Mouse (Mus musculus): ENCODE measurements around the gene Prr23a2. TPM values are rescaled to one million over a fixed set of nuclear protein-coding genes. Genes with fewer than 3 reads are reported as not detected.
"Not testable (repeated sequence)": the region's sequence is repeated elsewhere in the genome, so short reads cannot be mapped to it uniquely, and the experiment has no call there.

Gene Prr23a2
- not detected in 2 replicates for polyA plus RNA-seq (2016; fragmentation: Nextera tagmentation; extraction: Ambion mirVana)

GRCm38 (mm10) chr9:98856210-98856609 lies at the start of gene Prr23a2:
TSS of gene Prr23a2 (plus strand) at chr9:98856494.
- H3K4me3 ChIP-seq: no peak within 1 kb of the TSS
- no peak for ATAC-seq
- no peak within 1 kb of the TSS for H3K27ac ChIP-seq
- no peaks in the 10 kb centered on the region for H3K4me1 ChIP-seq
- H3K9me3 ChIP-seq (replicated peaks): no peaks in the 10 kb centered on the region
- H3K4me2 ChIP-seq: no peak within 1 kb of the TSS
- no peaks in the 10 kb centered on the region for H3K27me3 ChIP-seq (replicated peaks)
- 51% methylated on average over 18 of the region's 18 CpGs for WGBS (ENCODE audit: insufficient replicate concordance)
- no peaks in the 10 kb centered on the region for H3K36me3 ChIP-seq
- no peak within 1 kb of the TSS for H3K9ac ChIP-seq

- H3K9me3 ChIP-seq (replicated peaks): no peaks in the 10 kb centered on the region
- no peak for ATAC-seq
- no peak overlapping the region for H3K4me3 ChIP-seq
- WGBS (ENCODE audit: insufficient replicate concordance): 62% methylated on average over 8 of the region's 8 CpGs
- no peaks in the 10 kb centered on the region for H3K27me3 ChIP-seq (replicated peaks)
- no peak overlapping the region for H3K9ac ChIP-seq
- H3K27ac ChIP-seq: no peak overlapping the region
- H3K4me2 ChIP-seq: no peak overlapping the region
- no peaks in the 10 kb centered on the region for H3K36me3 ChIP-seq
- no peaks in the 10 kb centered on the region for H3K4me1 ChIP-seq
These were observed 48.7 kb upstream of the Prr23a2 start for GRCm38 (mm10) chr9:98807631-98808030.

GRCm38 (mm10) chr9:98809526-98809925 lies 46.8 kb upstream of the Prr23a2 start:
- ATAC-seq; H3K4me1 ChIP-seq; H3K4me2 ChIP-seq; H3K27me3 ChIP-seq (replicated peaks); H3K27ac ChIP-seq; H3K9me3 ChIP-seq (replicated peaks); H3K9ac ChIP-seq; H3K36me3 ChIP-seq; H3K4me3 ChIP-seq: not testable (repeated sequence)
- WGBS (ENCODE audit: insufficient replicate concordance): 49% methylated on average over 2 of the region's 2 CpGs

- no peak for ATAC-seq
- Histone ChIP-seq H3K27me3 (replicated peaks) (no peaks in the 10 kb centered on the region), H3K27ac (no peak overlapping the region), H3K36me3 (no peaks in the 10 kb centered on the region), H3K9me3 (replicated peaks) (no peaks in the 10 kb centered on the region), H3K4me3 (no peak overlapping the region), H3K9ac (no peak overlapping the region), H3K4me2 (no peak overlapping the region), H3K4me1 (no peaks in the 10 kb centered on the region)
- WGBS (ENCODE audit: insufficient replicate concordance): 40% methylated on average over 3 of the region's 3 CpGs
These were observed 40.2 kb upstream of the Prr23a2 start for GRCm38 (mm10) chr9:98816066-98816465.

DNA sequence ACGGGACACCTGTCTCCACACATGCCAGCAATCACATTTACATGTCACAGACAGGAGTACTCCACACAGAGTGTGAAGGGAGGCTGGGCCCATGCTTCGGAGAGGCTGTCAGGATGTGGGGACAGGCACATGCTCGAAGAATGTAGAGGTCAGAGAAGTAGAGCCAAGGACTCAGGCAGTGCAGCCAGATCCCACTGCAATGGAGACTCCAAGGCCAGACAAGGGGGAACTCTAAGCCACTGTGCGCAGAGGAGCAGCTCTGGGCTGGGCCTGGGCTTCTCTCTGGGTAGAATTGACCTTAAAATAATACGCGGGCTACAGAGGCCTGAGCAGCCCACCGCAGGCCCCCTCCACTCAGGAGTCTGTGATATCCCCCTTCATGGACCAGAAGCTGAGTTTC lies 38.7 kb upstream of the Prr23a2 start:
- no peak for ATAC-seq
- Histone ChIP-seq H3K9ac (no peak overlapping the region), H3K27ac (no peak overlapping the region), H3K4me1 (no peaks in the 10 kb centered on the region), H3K9me3 (replicated peaks) (no peaks in the 10 kb centered on the region), H3K36me3 (no peaks in the 10 kb centered on the region), H3K4me2 (no peak overlapping the region), H3K4me3 (no peak overlapping the region), H3K27me3 (replicated peaks) (no peaks in the 10 kb centered on the region)
- 74% methylated on average over 7 of the region's 7 CpGs for WGBS (ENCODE audit: insufficient replicate concordance)

GRCm38 (mm10) chr9:98818971-98819370 lies 37.3 kb upstream of the Prr23a2 start:
- Histone ChIP-seq H3K4me3 (no peak overlapping the region), H3K27ac (no peak overlapping the region), H3K9me3 (replicated peaks) (no peaks in the 10 kb centered on the region), H3K9ac (no peak overlapping the region), H3K36me3 (no peaks in the 10 kb centered on the region), H3K4me1 (no peaks in the 10 kb centered on the region), H3K27me3 (replicated peaks) (no peaks in the 10 kb centered on the region), H3K4me2 (no peak overlapping the region)
- 70% methylated on average over 5 of the region's 5 CpGs for WGBS (ENCODE audit: insufficient replicate concordance)
- ATAC-seq: no peak

- Histone ChIP-seq H3K27me3 (replicated peaks) (no peaks in the 10 kb centered on the region), H3K9me3 (replicated peaks) (no peaks in the 10 kb centered on the region), H3K4me3 (no peak overlapping the region), H3K27ac (no peak overlapping the region), H3K9ac (no peak overlapping the region), H3K4me2 (no peak overlapping the region), H3K36me3 (no peaks in the 10 kb centered on the region), H3K4me1 (no peaks in the 10 kb centered on the region)
- 66% methylated on average over 2 of the region's 2 CpGs for WGBS (ENCODE audit: insufficient replicate concordance)
- no peak for ATAC-seq
These were observed 36.8 kb upstream of the Prr23a2 start for GRCm38 (mm10) chr9:98819481-98819880.

- 64% methylated on average over 4 of the region's 4 CpGs for WGBS (ENCODE audit: insufficient replicate concordance)
- H3K36me3 ChIP-seq: no peaks in the 10 kb centered on the region
- H3K9me3 ChIP-seq (replicated peaks): no peaks in the 10 kb centered on the region
- ATAC-seq: no peak
- no peaks in the 10 kb centered on the region for H3K27me3 ChIP-seq (replicated peaks)
- no peak overlapping the region for H3K4me3 ChIP-seq
- no peaks in the 10 kb centered on the region for H3K4me1 ChIP-seq
- no peak overlapping the region for H3K4me2 ChIP-seq
- no peak overlapping the region for H3K9ac ChIP-seq
- H3K27ac ChIP-seq: no peak overlapping the region
These were observed 35.8 kb upstream of the Prr23a2 start for GRCm38 (mm10) chr9:98820461-98820860.

DNA sequence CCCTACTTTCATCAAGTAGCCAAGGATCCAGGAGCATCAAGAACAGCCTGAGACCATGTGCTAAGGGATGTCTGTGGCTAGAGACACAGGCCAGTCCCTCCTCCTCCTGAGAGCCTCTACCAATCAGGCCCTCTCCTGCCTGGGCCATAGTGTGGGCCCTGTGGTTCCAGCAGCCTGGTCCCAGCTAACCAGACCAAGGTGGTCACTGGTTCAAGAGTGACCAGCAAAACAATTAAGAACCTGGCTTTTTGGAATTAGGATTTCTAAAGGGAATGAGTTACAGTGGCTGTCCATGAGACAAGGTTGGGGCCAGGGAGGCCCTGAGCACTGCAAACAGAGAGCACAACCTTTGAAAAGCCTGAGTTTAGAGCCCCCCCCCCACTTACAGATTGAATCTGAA lies 35.2 kb upstream of the Prr23a2 start:
- Histone ChIP-seq H3K4me2 (no peak overlapping the region), H3K27ac (no peak overlapping the region), H3K9me3 (replicated peaks) (no peaks in the 10 kb centered on the region), H3K27me3 (replicated peaks) (no peaks in the 10 kb centered on the region), H3K4me1 (no peaks in the 10 kb centered on the region), H3K9ac (no peak overlapping the region), H3K36me3 (no peaks in the 10 kb centered on the region), H3K4me3 (no peak overlapping the region)
- ATAC-seq: no peak

- no peak overlapping the region for H3K9ac ChIP-seq
- H3K36me3 ChIP-seq: no peaks in the 10 kb centered on the region
- H3K27me3 ChIP-seq (replicated peaks): no peaks in the 10 kb centered on the region
- no peak overlapping the region for H3K4me2 ChIP-seq
- WGBS (ENCODE audit: insufficient replicate concordance): 66% methylated on average over 7 of the region's 7 CpGs
- H3K4me3 ChIP-seq: no peak overlapping the region
- no peak for ATAC-seq
- no peak overlapping the region for H3K27ac ChIP-seq
- no peaks in the 10 kb centered on the region for H3K9me3 ChIP-seq (replicated peaks)
- H3K4me1 ChIP-seq: no peaks in the 10 kb centered on the region
These were observed 32.5 kb upstream of the Prr23a2 start for GRCm38 (mm10) chr9:98823805-98824204.

DNA sequence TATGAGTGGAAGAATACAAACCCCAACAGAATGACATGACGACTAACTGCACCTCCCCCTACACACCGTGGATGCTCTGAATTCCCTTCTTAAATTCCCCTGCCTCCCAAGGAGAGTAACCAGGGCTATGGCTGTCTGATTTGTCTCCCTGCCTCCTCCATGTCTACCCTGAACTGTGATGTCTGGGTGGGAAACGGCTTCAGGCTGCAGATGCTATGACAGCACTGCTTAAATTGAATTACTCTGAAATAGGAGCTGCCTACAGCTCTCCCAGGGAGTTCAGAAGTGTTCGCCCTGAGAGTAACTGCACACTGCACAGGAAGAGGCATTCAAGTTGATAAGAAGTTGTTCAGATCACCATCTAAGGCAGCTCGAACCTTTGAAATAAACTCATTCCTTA lies 26.8 kb upstream of the Prr23a2 start:
- Histone ChIP-seq H3K4me1 (no peaks in the 10 kb centered on the region), H3K4me2 (no peak overlapping the region), H3K27ac (no peak overlapping the region), H3K9ac (no peak overlapping the region), H3K4me3 (no peak overlapping the region), H3K36me3 (no peaks in the 10 kb centered on the region), H3K27me3 (replicated peaks) (no peaks in the 10 kb centered on the region), H3K9me3 (replicated peaks) (no peaks in the 10 kb centered on the region)
- WGBS (ENCODE audit: insufficient replicate concordance): 46% methylated on average over 5 of the region's 5 CpGs
- no peak for ATAC-seq

GRCm38 (mm10) chr9:98837537-98838074 lies 18.7 kb upstream of the Prr23a2 start:
- WGBS (ENCODE audit: insufficient replicate concordance): 63% methylated on average over 7 of the region's 7 CpGs
- no peak for ATAC-seq
- Histone ChIP-seq H3K27ac (no peak overlapping the region), H3K36me3 (no peaks in the 10 kb centered on the region), H3K4me2 (no peak overlapping the region), H3K9ac (no peak overlapping the region), H3K4me1 (no peaks in the 10 kb centered on the region), H3K4me3 (no peak overlapping the region), H3K9me3 (replicated peaks) (peaks cover 4% of the 10 kb centered on the region; the same call in 1 of the 2 replicates), H3K27me3 (replicated peaks) (peaks cover 7% of the 10 kb centered on the region; the same call in 1 of the 2 replicates)

DNA sequence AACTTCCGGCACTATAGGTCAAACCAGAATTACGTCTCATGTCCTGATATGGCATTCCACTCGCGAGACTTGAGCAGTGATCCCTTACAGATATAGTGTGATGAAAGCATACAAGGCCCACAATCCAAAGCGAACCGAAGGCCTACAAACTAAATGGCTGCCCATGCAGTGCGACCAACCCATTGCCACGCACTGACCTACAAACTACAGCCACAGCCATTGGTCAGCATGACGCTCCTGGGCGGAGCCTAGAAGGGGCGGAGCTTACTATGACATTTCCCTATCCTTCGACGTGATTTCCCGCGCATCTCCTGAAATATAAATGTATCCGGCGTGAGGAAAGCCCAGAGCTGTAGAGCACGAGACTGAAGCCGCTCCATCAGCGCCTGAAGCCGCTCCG lies 14.2 kb upstream of the Prr23a2 start, which contains the start of gene Prr23a1:
TSS of gene Prr23a1 (plus strand) at position 387 of the 400 bp plus-strand sequence.
- no peak within 1 kb of the TSS for H3K4me3 ChIP-seq

More for the DNA sequence above, 14.2 kb upstream of the Prr23a2 start, which contains the start of gene Prr23a1:
- H3K4me2 ChIP-seq: no peak within 1 kb of the TSS
- no peak within 1 kb of the TSS for H3K27ac ChIP-seq
- no peak for ATAC-seq
- peaks cover 4% of the 10 kb centered on the region; the same call in 1 of the 2 replicates for H3K9me3 ChIP-seq (replicated peaks)
- WGBS (ENCODE audit: insufficient replicate concordance): 50% methylated on average over 22 of the region's 22 CpGs
- no peaks in the 10 kb centered on the region for H3K36me3 ChIP-seq
- H3K9ac ChIP-seq: no peak within 1 kb of the TSS
- H3K27me3 ChIP-seq (replicated peaks): peaks cover 13% of the 10 kb centered on the region; the same call in 1 of the 2 replicates
- no peaks in the 10 kb centered on the region for H3K4me1 ChIP-seq

Measured in liver, embryonic 12.5 days (tissue).